Mouse (Mus musculus): Measurements from ENCODE around the gene Slc22a22.

Slc22a22 gene

GRCm38 (mm10) chr15:57477525-57477924, at the start of gene Slc22a22:
Gene Slc22a22, minus strand, starts transcription at chr15:57477625.
- ChIA-PET CTCF (interaction anchor here in 1 of 4 experiments (0.6 kb wide), 1 partner anchor 31 kb away, joined by 4 read pairs; no protein-coding TSS in a partner anchor), POLR2A (interaction anchor here in 1 of 4 experiments (0.6 kb wide), 1 partner anchor 506 kb away, joined by 3 read pairs; no protein-coding TSS in a partner anchor)

- POLR2A ChIA-PET = no interaction called here
- CTCF ChIA-PET = interaction anchor here in 1 of 4 experiments (2.0 kb wide), 1 partner anchor 15 kb away, joined by 6 read pairs; no protein-coding TSS in a partner anchor
Measured at GRCm38 (mm10) chr15:57523510-57524298, 46.3 kb upstream of the Slc22a22 start.

- ChIA-PET POLR2A (no interaction called here), CTCF (interaction anchor here in 1 of 4 experiments (2.0 kb wide), 1 partner anchor 13 kb away, joined by 6 read pairs; no protein-coding TSS in a partner anchor)
Measured at GRCm38 (mm10) chr15:57522160-57522559, 44.7 kb upstream of the Slc22a22 start.

- CTCF ChIA-PET = interaction anchor here (0.5 to 1.3 kb wide), 17 partner anchors 11 to 1288 kb away, joined by 3 to 13 read pairs (median 3); partner anchors contain the start of gene Slc22a22 (in 1 of the 4)
Measured at GRCm38 (mm10) chr15:57509185-57510172, 32.1 kb upstream of the Slc22a22 start.

GRCm38 (mm10) chr15:57508242-57509184, 31.1 kb upstream of the Slc22a22 start:
- POLR2A ChIA-PET = interaction anchor here in 2 of 4 experiments (0.6 kb wide), 2 partner anchors 42 to 46 kb away, joined by 3 to 6 read pairs; no protein-coding TSS in a partner anchor
- CTCF ChIA-PET = interaction anchor here (0.5 to 1.3 kb wide), 29 partner anchors 10 to 1289 kb away, joined by 3 to 13 read pairs (median 4); partner anchors contain the start of gene Slc22a22 (in 1 of the 4)

More at GRCm38 (mm10) chr15:57509185-57510172, 32.1 kb upstream of the Slc22a22 start:
- POLR2A ChIA-PET = interaction anchor here in 3 of 4 experiments (0.6 kb wide), 4 partner anchors 43 to 194 kb away, joined by 3 to 6 read pairs (median 4); no protein-coding TSS in a partner anchor

- CTCF ChIA-PET = no interaction called here
- POLR2A ChIA-PET = no interaction called here
Measured at GRCm38 (mm10) chr15:57504126-57504705, 26.8 kb upstream of the Slc22a22 start.

GRCm38 (mm10) chr15:57503656-57504055, 26.2 kb upstream of the Slc22a22 start:
- POLR2A ChIA-PET = interaction anchor here in 1 of 4 experiments (0.6 kb wide), 1 partner anchor 808 kb away, joined by 3 read pairs; no protein-coding TSS in a partner anchor
- CTCF ChIA-PET = no interaction called here

GRCm38 (mm10) chr15:57501559-57501958, 24.1 kb upstream of the Slc22a22 start:
- ChIA-PET POLR2A (no interaction called here), CTCF (no interaction called here)

GRCm38 (mm10) chr15:57496106-57496505, 18.7 kb upstream of the Slc22a22 start:
- CTCF ChIA-PET = no interaction called here
- POLR2A ChIA-PET = no interaction called here

- POLR2A ChIA-PET = no interaction called here
- CTCF ChIA-PET = no interaction called here
Measured at GRCm38 (mm10) chr15:57482509-57482908, 5.1 kb upstream of the Slc22a22 start.

GRCm38 (mm10) chr15:57471648-57472047, 5.8 kb downstream of the Slc22a22 start:
- POLR2A ChIA-PET = no interaction called here
- CTCF ChIA-PET = no interaction called here

- POLR2A ChIA-PET = interaction anchor here in 3 of 4 experiments (0.6 to 0.7 kb wide), 3 partner anchors 10 to 1851 kb away, joined by 3 to 6 read pairs (median 3); no protein-coding TSS in a partner anchor
- CTCF ChIA-PET = no interaction called here
Measured at GRCm38 (mm10) chr15:57465996-57466395, 11.4 kb downstream of the Slc22a22 start.

GRCm38 (mm10) chr15:57465061-57465460, 12.4 kb downstream of the Slc22a22 start:
- POLR2A ChIA-PET = interaction anchor here in 1 of 4 experiments (0.7 kb wide), 1 partner anchor 148 kb away, joined by 3 read pairs; no protein-coding TSS in a partner anchor
- CTCF ChIA-PET = interaction anchor here in 1 of 4 experiments (1.0 kb wide), 1 partner anchor 43 kb away, joined by 3 read pairs; no protein-coding TSS in a partner anchor

- POLR2A ChIA-PET = no interaction called here
- CTCF ChIA-PET = interaction anchor here in 1 of 4 experiments (1.0 kb wide), 1 partner anchor 44 kb away, joined by 3 read pairs; no protein-coding TSS in a partner anchor
Measured at GRCm38 (mm10) chr15:57464066-57464465, 13.4 kb downstream of the Slc22a22 start.

- POLR2A ChIA-PET = no interaction called here
- CTCF ChIA-PET = no interaction called here
Measured at GRCm38 (mm10) chr15:57461284-57461683, 16.1 kb downstream of the Slc22a22 start.

GRCm38 (mm10) chr15:57457374-57457773, 20.1 kb downstream of the Slc22a22 start:
- ChIA-PET CTCF (no interaction called here), POLR2A (no interaction called here)

- CTCF ChIA-PET = no interaction called here
- POLR2A ChIA-PET = no interaction called here
Measured at GRCm38 (mm10) chr15:57434710-57435404, 42.6 kb downstream of the Slc22a22 start.
